Mouse (Mus musculus): ENCODE data around the gene Usp29.

GRCm38 (mm10) chr7:6834950-6835349 is 104.6 kb downstream of the Usp29 start:
- TF ChIP-seq CTCF (IDR thresholded peaks at IDR 0.05; ENCODE audit: insufficient read depth, low read depth, low read length) = no peak
- TF ChIP-seq POLR2A (IDR thresholded peaks at IDR 0.05; ENCODE audit: insufficient read depth, low read depth, low read length) = no peak
